Mouse (Mus musculus): ENCODE data around the gene Map3k6. TPM values are rescaled to one million over a fixed set of nuclear protein-coding genes. Genes with fewer than 3 reads are reported as not detected.

Gene Map3k6
- polyA plus RNA-seq, 1 experiment from 2014 or later = 1.9 TPM

DNA sequence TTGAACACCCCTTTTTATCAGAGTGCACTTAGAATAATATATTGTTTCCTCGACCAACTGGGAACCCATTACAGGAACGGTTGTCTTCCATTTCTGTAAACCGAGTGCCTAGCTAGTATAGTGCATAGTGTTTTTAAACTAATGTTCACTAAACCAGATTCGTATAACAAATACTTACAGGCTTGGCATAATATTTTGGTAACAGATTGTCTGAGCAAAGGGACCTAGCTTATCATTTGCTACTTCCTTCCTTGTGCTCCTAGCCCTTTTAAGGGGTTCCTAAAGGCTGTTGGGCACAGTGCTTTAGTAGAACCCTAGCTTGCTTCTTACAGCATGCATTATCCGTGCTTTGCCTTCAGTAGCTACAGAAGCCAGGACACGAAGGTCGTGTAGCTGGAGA is 40.9 kb downstream of the Map3k6 start:
- no peaks in the 10 kb centered on the region for H3K27me3 ChIP-seq (ENCODE audit: insufficient read depth, poor library complexity, severe bottlenecking)
- H3K9me3 ChIP-seq = no peaks in the 10 kb centered on the region
- peak overlapping the region; percentile 82 for H3K27ac ChIP-seq
- H3K36me3 ChIP-seq = no peaks in the 10 kb centered on the region
- WGBS = 47% methylated on average over 7 of the region's 7 CpGs
- H3K4me3 ChIP-seq = no peak overlapping the region
- no peak for DNase-seq (ENCODE audit: low spot score)
- peaks cover 39% of the 10 kb centered on the region for H3K4me1 ChIP-seq (replicated peaks)

DNA sequence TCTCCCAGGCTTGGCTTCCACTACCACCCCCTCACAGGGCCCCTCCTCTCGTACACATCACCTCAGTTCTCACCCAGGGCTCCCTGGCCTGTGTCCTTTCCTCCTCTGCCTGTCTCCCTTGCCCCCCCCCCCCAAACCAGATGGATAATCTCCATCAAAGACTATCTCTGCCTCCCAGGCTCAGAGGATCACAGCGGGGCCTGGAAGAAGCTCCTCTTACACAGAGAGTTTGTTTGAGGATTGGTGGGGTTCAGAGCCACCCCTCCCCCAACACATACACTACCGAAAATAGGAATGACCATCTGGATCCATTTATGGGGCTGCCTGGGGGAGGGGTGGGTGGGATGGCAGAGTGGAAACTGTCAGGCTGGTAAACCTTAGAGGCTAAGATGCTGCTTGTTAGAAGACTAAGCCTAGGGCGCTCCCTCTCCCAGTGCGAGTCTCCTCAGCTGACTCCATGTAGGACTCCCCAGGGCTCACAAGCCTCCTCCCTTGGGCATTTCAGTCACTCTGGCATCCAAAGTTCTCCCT is 41.4 kb downstream of the Map3k6 start:
- peak; percentile 70 for DNase-seq (ENCODE audit: low spot score)
- no peaks in the 10 kb centered on the region for H3K36me3 ChIP-seq
- peak overlapping the region; percentile 82 for H3K27ac ChIP-seq
- H3K27me3 ChIP-seq (ENCODE audit: insufficient read depth, poor library complexity, severe bottlenecking) = no peaks in the 10 kb centered on the region
- H3K4me3 ChIP-seq = peak overlapping the region; percentile 16; the same call in 1 of the 2 replicates
- no peaks in the 10 kb centered on the region for H3K9me3 ChIP-seq
- H3K4me1 ChIP-seq (replicated peaks) = peaks cover 34% of the 10 kb centered on the region
- 22% methylated on average over 5 of the region's 5 CpGs for WGBS

GRCm38 (mm10) chr4:133282656-133283055 is 42.0 kb downstream of the Map3k6 start:
- no peaks in the 10 kb centered on the region for H3K9me3 ChIP-seq
- H3K27ac ChIP-seq = peak overlapping the region; percentile 82
- peaks cover 31% of the 10 kb centered on the region for H3K4me1 ChIP-seq (replicated peaks)
- WGBS = 19% methylated on average over 4 of the region's 4 CpGs
- no peaks in the 10 kb centered on the region for H3K36me3 ChIP-seq
- H3K4me3 ChIP-seq = peak overlapping the region; percentile 16; the same call in 1 of the 2 replicates
- H3K27me3 ChIP-seq (ENCODE audit: insufficient read depth, poor library complexity, severe bottlenecking) = no peaks in the 10 kb centered on the region
- peak; percentile 27 for DNase-seq (ENCODE audit: low spot score)

GRCm38 (mm10) chr4:133285299-133285698 is 44.7 kb downstream of the Map3k6 start:
- DNase-seq (ENCODE audit: low spot score) = no peak

DNA sequence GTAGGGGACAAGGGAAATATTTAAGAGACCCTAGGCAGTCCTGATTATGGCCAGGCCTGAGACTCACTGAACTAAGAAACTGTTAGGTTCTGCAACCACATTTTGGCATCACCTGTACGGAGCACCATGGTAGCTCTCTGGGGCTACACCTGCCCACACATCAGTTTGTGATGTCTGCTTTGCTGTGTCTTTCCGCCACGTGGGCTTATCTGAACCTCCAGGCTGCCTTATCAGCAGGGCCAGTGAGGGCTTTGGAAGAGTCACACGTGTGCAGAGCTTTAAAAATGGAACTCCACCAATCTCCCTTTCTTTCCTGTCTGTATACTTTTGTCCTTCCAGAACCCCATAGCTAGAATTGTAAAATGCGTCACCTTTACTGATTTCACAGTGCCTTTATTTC is 45.3 kb downstream of the Map3k6 start:
- peaks cover 24% of the 10 kb centered on the region for H3K4me1 ChIP-seq (replicated peaks)
- WGBS = 89% methylated on average over 5 of the region's 5 CpGs
- H3K27ac ChIP-seq = no peak overlapping the region
- no peak for DNase-seq (ENCODE audit: low spot score)
- H3K36me3 ChIP-seq = no peaks in the 10 kb centered on the region
- H3K9me3 ChIP-seq = no peaks in the 10 kb centered on the region
- no peaks in the 10 kb centered on the region for H3K27me3 ChIP-seq (ENCODE audit: insufficient read depth, poor library complexity, severe bottlenecking)
- H3K4me3 ChIP-seq = no peak overlapping the region

More at GRCm38 (mm10) chr4:133285299-133285698, 44.7 kb downstream of the Map3k6 start:
- no peaks in the 10 kb centered on the region for H3K36me3 ChIP-seq
- H3K27ac ChIP-seq = no peak overlapping the region
- H3K4me3 ChIP-seq = no peak overlapping the region
- peaks cover 24% of the 10 kb centered on the region for H3K4me1 ChIP-seq (replicated peaks)
- 79% methylated on average over 3 of the region's 3 CpGs for WGBS
- no peaks in the 10 kb centered on the region for H3K9me3 ChIP-seq
- no peaks in the 10 kb centered on the region for H3K27me3 ChIP-seq (ENCODE audit: insufficient read depth, poor library complexity, severe bottlenecking)

DNA sequence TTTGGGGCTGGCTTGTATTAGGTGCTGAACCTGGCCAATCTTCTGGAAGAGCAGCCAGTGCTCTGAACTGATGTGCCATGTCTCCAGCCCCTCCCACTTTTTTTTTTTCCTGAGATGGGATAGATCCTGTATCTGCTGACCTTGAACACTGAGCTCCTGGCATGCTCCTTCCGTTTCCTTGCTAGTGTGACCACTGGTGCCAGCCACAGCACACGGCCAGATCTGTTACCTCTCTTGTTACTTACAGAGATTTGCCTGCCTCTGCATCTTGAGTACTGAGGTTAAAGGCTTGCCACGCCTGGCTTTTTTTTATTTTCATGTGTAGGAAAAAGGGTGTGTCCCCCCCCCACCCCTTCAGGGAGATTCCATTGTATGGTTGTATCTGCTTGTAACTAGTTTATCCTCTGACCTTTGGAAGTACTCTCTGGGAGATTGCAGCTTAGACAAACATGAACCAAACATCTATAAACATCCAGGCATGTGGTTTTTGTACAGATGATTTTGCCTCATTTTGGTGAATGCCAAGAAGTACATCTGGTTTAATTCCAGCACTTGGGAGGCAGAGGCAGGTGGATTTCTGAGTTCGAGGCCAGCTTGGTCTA is 46.0 kb downstream of the Map3k6 start:
- no peaks in the 10 kb centered on the region for H3K27me3 ChIP-seq (ENCODE audit: insufficient read depth, poor library complexity, severe bottlenecking)
- no peak overlapping the region for H3K4me3 ChIP-seq
- peaks cover 21% of the 10 kb centered on the region for H3K4me1 ChIP-seq (replicated peaks)
- no peaks in the 10 kb centered on the region for H3K36me3 ChIP-seq
- DNase-seq (ENCODE audit: low spot score) = no peak
- H3K27ac ChIP-seq = no peak overlapping the region
- no peaks in the 10 kb centered on the region for H3K9me3 ChIP-seq
- WGBS = 85% methylated on average over 4 of the region's 4 CpGs

DNA sequence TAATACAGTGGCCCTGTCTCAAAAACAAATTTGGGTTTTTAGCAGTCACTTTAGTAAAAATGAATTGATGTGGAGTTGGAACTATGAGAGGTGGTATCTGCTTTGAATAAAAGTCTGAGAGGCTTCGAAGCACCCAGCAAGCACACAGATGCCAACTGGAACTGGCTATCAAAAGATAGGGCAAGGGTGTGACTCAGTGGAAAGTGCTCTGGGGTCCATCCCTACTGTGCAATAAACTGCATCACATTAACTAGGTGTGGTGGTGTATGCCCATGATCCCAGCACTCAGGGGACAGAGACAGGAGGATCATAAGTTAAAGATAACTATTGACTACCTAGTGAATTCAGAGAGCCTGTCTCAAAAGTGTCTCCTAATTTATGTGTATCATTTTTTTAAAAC is 50.6 kb downstream of the Map3k6 start:
- 91% methylated on average over 1 of the region's 1 CpGs for WGBS
- no peak overlapping the region for H3K4me3 ChIP-seq
- H3K27ac ChIP-seq = no peak overlapping the region
- DNase-seq (ENCODE audit: low spot score) = no peak
- H3K4me1 ChIP-seq (replicated peaks) = peaks cover 38% of the 10 kb centered on the region
- H3K9me3 ChIP-seq = no peaks in the 10 kb centered on the region
- peaks cover 15% of the 10 kb centered on the region for H3K27me3 ChIP-seq (ENCODE audit: insufficient read depth, poor library complexity, severe bottlenecking)
- H3K36me3 ChIP-seq = peaks cover 17% of the 10 kb centered on the region

GRCm38 (mm10) chr4:133292405-133292804 is 51.8 kb downstream of the Map3k6 start:
- peaks cover 43% of the 10 kb centered on the region for H3K4me1 ChIP-seq (replicated peaks)
- peaks cover 19% of the 10 kb centered on the region for H3K27me3 ChIP-seq (ENCODE audit: insufficient read depth, poor library complexity, severe bottlenecking)
- 49% methylated on average over 4 of the region's 4 CpGs for WGBS
- peaks cover 28% of the 10 kb centered on the region for H3K36me3 ChIP-seq
- peak; percentile 25 for DNase-seq (ENCODE audit: low spot score)
- H3K9me3 ChIP-seq = no peaks in the 10 kb centered on the region
- H3K4me3 ChIP-seq = no peak overlapping the region
- H3K27ac ChIP-seq = peak overlapping the region; percentile 87; the same call in 1 of the 2 replicates

DNA sequence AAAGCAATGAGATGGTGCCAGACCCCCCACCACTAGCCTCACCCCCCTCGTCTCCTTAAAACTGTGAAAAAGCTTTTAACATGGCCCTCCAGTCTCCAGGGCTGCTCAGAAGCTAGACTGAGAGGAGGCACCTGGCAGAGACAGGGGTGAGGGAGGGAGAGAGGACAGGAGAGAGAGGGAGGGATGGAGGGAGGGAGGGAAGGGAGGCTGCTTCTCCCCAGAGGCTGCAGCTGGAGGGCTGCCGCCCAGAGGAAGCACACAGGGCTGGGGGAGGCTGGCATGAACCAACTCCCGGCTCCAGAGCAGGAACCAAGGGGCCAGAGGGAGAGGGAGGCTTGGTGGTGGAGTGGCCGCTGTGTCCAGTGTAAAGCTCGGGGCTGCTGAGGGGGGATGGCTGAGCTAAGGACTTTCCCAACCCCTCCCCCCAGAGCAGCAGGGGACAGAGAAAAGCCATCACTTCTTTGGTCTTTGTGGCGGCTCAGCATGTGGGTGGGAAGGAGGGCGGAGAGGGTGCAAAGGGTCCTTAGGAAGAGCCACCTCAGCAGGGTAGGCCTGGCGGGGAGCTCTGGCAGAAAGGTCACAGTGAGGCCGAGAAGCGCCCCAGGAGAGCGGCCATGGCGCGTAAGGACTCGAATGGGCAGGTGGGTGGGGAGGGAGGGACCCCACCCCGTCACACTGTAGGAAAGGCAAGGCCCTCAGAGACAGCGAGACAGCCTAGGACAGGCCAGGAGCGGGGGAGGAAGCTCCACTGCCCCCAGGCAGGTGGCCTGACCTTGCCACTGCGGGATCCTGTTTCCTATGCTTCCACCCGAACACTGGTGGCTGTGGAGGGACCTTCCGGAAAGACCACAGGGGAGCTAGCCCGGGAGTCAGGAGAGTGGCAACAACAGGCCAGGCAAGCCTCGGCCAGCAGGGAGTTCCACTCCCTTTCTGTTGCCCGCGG is 52.6 kb downstream of the Map3k6 start:
- 5% methylated on average over 24 of the region's 24 CpGs for WGBS

GRCm38 (mm10) chr4:133294084-133294483 is 53.5 kb downstream of the Map3k6 start:
- H3K27ac ChIP-seq = peak overlapping the region; percentile 87
- peaks cover 19% of the 10 kb centered on the region for H3K27me3 ChIP-seq (ENCODE audit: insufficient read depth, poor library complexity, severe bottlenecking)
- peaks cover 28% of the 10 kb centered on the region for H3K36me3 ChIP-seq
- WGBS = 22% methylated on average over 11 of the region's 11 CpGs
- DNase-seq (ENCODE audit: low spot score) = no peak
- H3K4me3 ChIP-seq = 0 out of 2 replicates have a peak overlapping the region, but pooled peaks have one; percentile 32
- peaks cover 60% of the 10 kb centered on the region for H3K4me1 ChIP-seq (replicated peaks)
- H3K9me3 ChIP-seq = no peaks in the 10 kb centered on the region

More for the DNA sequence above, 52.6 kb downstream of the Map3k6 start:
- Histone ChIP-seq H3K9me3 (no peaks in the 10 kb centered on the region), H3K4me3 (peak overlapping the region; percentile 32), H3K4me1 (replicated peaks) (peaks cover 50% of the 10 kb centered on the region), H3K27ac (peak overlapping the region; percentile 87), H3K27me3 (ENCODE audit: insufficient read depth, poor library complexity, severe bottlenecking) (peaks cover 19% of the 10 kb centered on the region), H3K36me3 (peaks cover 28% of the 10 kb centered on the region)
- peak; percentile 37 for DNase-seq (ENCODE audit: low spot score)

DNA sequence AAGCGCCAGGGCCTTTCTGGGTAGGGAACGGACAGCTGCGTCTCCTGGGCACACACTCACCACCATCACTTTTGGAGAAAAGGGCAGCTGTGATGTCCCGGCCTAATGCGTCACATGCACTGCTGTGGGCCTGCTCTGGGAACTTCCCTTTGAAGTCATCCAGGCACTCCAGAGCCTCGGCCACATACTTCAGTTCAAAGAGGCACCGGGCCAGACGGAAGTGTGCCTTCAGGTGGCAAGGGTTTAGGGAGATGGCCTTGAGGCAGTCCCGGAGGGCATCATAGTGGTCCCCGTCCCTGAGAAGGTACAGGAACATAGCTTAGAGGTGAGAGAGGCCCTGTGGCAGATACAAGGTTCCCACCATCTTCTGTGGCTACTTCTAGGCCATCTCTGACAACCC is 56.7 kb downstream of the Map3k6 start:
- Histone ChIP-seq H3K4me1 (replicated peaks) (peaks cover 69% of the 10 kb centered on the region), H3K4me3 (no peak overlapping the region), H3K9me3 (no peaks in the 10 kb centered on the region), H3K27ac (peak overlapping the region; percentile 65; the same call in 1 of the 2 replicates), H3K36me3 (peaks cover 49% of the 10 kb centered on the region), H3K27me3 (ENCODE audit: insufficient read depth, poor library complexity, severe bottlenecking) (peaks cover 19% of the 10 kb centered on the region)
- WGBS = 71% methylated on average over 10 of the region's 10 CpGs
- DNase-seq (ENCODE audit: low spot score) = no peak

GRCm38 (mm10) chr4:133297801-133298238 is 57.2 kb downstream of the Map3k6 start:
- Histone ChIP-seq H3K36me3 (peaks cover 52% of the 10 kb centered on the region), H3K4me3 (no peak overlapping the region), H3K9me3 (no peaks in the 10 kb centered on the region), H3K27ac (peak overlapping the region; percentile 65), H3K27me3 (ENCODE audit: insufficient read depth, poor library complexity, severe bottlenecking) (peaks cover 19% of the 10 kb centered on the region), H3K4me1 (replicated peaks) (peaks cover 66% of the 10 kb centered on the region)
- WGBS = under 1% methylated on average over 5 of the region's 5 CpGs
- peak; percentile 78 for DNase-seq (ENCODE audit: low spot score)

Measured in hindbrain, embryonic 10.5 days (tissue).